Mouse (Mus musculus): ENCODE data around the gene Jazf1.

The Jazf1 gene

DNA sequence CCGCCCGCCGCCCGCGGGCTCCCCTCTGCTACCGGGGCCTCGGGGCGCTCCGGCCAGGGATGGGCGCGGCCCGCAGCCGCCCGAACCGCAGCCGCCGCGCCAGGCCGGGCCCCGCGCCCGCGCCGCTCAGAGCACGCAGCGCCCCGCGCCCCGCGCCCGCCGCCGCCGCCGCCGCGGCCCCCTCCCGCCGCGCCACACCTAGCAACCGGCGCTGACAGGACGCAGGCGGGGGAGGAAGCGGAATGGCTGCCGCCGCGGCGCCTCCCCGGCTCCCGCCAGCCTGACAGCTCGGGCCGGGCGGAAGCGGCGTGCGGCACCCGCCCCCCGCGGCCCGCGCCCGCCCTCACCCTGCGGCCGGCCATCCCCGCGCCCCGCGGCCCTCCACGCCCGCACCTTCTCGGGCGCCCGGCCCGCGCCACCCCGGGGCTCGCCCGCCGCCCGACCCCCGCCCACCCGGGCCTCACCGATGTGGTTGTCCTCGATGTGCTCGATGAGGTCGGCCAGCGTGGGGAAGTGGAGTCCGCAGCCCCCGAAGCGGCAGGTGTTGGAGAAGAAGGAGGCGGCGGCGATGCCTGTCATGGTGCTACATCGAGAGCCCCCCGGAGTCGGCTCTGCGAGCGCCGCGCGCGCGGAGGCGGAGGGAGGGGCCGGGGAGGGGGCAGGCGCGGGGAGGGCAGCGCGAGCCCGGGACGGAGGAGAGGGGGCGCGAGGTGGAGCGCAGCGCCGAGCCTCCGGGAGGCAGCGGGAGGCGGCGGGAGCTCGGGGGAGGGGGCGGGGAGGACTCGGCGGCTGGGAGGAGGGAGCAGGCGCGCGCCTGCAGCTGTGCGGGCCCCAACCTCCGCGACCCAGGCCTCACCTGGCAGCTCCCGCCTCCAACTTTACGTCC, at the start of gene Jazf1:
Gene Jazf1 (minus strand): TSS at position 643 of the 886 bp plus-strand sequence.
- peak; percentile 44 for DNase-seq

DNA sequence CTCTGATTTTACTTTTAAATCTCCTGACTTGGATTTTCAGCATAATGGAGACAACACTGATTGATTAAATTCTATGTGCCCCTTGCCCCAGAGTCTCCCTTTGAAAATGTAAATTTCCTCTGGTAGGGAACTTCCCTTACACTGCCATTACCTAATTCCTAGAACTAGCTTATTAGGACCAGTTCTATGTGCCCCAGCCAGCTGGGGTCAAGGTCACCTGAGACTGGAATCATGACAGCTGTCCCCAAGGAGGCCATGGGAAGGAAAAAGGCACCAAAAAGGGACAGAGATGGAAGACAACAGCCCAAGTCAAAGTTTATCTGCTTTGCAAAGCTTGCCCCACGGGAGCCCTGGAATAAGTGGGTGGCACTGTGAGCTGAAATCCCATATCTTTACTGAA, 49.4 kb upstream of the Jazf1 start:
- DNase-seq, result no peak

DNA sequence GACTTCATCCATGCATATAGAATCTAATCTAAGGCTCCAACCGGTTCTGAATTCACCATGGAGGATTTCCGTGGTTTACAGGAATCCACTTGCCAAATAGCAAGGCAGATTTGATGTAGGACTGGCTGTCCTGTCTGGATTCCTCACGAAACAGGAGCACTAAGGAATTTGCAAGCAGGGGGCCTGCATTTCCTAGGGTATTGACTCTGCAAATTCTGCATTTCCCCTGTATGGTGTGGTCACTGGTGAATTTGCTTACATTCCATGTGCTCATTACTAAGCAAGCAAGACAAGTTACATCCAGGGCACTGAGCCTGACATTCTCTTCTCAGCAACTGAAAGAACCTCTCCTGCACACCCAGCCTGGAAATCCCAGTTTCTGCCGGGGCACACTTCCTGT, 18.4 kb upstream of the Jazf1 start:
- no peak for DNase-seq

DNA sequence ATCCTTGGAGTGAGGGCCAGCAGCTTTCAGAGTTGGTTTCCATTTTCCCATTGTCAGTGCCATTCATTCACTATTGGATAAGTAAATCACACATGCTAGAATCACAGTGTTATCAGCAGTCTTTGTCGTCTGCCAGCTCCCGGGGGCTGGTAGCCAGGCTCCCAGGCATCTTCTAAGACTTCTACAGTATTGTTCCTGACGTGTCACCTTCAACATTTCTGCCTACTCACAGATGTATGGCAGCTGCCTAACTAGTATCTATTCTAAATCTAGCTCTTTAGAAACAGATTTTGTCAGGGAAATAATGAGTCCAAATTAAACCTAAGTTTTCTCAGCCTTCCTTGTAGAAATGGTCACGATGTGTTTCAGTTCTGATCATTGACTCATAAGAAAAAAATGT, 12.8 kb upstream of the Jazf1 start:
- no peak for DNase-seq

DNA sequence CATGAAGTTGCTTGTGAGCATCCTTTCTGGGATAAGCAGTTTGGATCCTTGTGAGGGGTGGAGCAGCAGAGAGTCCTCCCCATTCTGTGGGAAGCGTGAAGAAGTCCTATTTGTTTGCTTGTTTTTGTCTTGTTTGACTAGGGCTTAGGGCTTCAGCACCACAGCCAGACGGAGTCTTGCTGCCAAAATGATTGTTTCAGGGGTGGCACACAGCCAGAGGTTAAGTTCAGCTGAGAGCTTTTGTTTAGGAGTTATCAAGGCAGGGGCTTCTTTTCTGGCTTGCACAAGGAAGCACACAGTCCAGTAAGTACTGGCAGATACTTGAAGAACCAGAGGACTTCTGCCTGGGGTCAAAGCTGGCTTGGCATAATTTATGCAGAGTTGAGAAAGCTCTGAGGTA, 10.2 kb upstream of the Jazf1 start:
- no peak for DNase-seq

DNA sequence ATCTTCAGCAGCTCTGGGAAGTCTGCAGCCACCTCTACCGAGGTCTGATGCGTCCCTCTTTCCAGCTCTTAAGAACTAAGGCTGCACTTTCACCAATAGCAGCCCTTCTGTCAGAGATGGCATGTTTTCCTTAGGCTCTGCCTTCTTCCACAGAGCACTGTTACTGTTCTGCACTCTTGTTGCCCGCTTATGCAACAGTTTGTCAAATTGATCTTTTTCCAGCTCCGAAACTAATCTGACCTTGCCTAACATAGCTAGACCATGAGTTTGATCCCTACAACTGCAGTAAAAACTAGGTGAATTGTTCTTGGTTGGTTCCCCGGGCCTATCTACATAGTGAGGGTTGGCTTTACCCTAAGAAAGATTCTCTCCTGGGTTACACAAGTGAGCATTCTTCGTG, 3.3 kb upstream of the Jazf1 start:
- no peak for DNase-seq

DNA sequence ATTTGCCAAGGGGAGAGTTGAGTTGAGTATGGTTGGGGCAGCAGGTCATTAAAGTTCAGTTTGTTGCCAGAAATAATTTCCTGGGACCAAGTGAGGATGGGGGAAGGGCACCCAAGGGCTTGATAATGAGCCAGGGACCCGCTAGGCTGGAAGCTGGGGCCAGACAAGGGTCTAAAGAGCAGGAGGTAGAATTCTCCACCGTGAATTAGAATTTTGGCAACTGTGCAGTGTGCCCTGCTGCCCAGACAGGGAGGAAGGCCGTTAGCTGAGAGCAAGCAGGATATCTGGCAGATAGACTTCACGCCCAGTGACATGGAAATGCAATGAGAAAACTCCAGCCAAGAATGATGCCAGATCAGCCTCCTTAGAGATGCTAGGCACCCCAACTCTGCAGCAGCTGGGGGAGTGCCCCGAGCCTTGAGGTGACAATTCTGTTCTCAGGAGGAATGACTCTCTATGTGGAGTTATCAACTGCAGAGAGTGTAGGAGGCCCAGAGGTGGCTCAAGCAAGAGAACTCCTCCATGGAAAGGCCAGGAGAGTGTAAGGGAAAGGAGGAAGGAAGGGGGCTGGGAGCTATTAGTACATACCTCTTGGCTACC, 1.6 kb upstream of the Jazf1 start:
- DNase-seq, result peak; percentile 15

DNA sequence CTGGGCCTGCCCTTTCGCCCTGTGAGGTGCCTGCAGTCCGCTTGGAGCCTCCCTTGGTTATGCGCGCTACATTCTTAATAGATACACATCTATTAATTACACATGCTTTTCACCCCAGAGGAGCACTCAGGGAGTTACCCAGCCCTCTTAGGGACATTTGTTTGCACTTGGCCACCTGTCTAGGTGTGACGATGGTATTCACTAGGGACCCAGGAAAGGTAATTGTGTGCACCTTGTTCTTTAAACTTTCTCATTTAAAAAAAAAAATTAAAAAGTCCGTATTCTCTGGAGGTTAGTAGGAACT, 396 bp upstream of the Jazf1 start:
- DNase-seq, result peak; percentile 30

DNA sequence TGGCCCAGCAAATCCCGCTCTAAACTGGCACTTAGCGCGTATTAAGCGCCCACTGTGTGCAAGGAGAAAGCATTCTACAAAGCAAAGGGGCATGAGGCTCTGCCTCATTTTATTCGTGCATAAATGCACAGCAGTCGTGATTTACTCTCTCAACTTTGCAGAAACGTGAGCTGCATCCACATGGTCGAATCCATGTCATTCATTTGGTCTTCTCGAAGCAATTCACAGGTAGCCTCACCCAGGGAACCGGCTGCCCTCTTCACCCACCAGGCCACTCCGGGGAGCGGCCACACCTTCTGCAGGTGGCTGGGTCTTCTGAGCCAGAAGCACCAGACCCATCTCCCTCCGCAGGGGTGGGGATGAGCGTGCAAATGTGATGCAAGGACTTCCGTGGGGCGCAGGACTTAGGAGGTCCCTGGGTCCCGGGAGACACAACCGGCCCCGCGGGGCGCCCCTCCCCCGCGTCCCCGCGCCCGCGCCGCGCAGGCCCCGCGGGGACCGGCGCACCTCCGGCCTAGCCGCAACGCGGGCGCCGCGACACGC, 914 bp downstream of the Jazf1 start:
- DNase-seq, result peak; percentile 38

DNA sequence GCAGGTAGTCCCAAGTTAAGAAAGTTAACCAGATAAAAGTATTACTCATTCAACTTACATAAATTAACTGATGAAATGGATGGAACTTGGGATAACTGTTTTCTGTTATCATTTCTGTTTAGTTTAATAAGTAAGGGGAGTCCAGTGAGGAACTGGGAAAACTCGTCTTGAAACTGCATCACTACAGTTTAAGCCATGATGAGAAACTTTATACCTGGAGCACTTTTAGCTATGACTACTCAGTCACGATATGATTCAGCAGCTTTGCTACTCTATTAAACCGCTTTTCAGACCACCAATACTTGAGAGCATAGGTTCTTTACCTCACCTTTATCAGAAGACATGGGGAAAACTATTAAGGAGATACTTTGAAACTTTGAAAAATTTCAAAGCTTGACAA, 1.5 kb downstream of the Jazf1 start:
- no peak for DNase-seq

DNA sequence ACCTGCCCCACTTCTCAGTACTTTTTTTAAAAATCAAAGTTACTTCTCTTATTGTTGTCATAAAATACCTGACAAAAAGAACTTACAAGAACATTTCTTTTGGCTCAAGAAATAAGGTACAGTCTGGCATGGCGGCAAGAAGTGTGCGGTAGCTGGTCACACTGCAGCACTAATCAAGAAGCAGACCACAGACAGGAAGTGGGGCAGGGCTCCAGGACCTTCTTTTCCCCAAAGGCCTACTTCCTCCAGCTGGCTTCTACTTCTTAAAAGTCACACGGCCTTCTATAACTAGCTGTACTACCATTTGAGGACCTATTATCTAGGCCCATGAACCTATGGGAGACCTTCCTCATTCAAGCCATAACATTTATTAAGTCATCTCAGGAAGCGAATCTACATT, 4.4 kb downstream of the Jazf1 start:
- DNase-seq, result no peak

DNA sequence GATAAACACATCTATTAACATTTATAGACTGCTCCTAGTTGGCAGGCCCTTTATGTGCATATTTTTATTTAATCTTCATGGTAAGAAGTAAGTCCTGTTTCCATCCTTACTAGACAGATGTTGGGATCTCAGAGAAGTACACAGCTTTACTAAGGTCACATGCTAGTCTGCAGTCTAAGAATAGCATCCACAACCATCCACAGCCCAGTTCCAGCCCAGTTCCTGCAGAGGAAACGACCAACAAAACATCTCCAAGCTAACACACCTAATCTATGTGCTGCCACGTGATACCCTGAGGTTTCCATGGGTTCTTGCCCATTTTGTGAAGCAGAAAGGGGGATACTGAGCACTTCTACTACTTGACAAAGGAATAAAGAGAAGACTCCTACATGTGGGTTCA, 13.5 kb downstream of the Jazf1 start:
- DNase-seq, result no peak

DNA sequence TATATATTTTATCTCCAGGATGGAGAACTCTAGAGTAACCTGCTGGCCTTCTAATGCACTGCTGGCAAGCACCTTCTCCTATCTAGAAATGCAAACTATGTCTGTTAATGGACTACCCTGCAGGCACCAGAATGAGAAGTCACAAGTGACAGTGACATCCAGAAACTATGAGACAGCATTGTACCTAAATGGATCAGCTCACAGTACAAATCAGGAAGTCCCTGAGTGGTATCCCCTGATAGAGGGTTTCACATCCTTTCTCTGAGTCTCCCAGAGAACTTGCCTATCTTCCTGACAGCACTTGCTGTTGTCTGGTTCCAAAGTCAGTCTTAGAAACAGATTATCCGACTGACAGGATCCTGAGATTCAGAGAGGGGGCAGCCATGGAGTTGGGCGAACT, 22.9 kb downstream of the Jazf1 start:
- no peak for DNase-seq

DNA sequence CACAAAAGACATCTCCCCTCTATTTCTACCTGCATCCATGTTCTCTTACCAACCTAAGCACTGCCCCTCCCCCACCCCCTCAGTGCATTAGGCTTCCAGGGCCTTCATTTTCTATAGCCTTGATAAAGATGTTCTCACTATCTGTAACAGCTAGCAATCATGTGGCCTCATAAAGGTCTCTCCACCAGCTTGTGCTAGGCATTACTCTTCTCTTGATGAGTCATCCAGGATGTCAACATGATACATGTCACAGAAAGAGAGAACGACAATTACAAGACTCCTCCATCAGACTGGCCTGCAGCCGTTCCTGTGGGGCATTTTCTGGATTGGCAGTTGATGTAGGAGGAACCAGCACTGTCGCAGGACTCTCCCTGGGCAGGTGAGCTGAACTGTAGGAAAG, 30.3 kb downstream of the Jazf1 start:
- DNase-seq, result no peak

DNA sequence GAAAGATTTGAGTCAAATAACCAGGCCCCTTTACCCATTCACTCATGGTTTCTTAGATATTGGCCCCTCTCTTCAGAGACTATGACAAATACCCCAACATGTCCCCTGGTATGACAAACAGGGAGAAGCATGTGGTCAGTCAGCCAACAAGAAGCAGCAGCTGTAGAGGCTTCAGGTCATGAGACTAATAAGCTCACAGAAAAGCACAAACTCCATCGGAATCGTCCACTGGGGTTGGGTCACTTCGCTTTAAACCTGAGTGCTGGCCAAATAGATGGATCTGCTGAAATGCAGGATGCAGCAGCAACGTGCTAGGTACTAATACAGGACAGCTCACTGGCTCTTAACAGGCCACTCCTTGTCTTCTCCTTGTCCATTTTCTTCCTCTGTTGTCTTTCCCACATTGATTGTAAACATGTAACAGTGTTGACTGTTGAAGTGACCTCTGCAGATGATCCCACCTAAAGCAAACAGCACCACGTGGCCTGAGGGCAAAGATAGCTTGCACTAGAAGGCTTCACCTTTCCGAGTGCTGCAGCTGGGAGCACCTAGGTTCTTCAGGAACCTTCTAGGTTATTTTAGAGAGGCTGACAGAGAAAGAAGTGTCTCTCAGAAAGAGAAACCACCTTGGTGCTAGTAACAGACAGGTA, 33.9 kb downstream of the Jazf1 start:
- no peak for DNase-seq

DNA sequence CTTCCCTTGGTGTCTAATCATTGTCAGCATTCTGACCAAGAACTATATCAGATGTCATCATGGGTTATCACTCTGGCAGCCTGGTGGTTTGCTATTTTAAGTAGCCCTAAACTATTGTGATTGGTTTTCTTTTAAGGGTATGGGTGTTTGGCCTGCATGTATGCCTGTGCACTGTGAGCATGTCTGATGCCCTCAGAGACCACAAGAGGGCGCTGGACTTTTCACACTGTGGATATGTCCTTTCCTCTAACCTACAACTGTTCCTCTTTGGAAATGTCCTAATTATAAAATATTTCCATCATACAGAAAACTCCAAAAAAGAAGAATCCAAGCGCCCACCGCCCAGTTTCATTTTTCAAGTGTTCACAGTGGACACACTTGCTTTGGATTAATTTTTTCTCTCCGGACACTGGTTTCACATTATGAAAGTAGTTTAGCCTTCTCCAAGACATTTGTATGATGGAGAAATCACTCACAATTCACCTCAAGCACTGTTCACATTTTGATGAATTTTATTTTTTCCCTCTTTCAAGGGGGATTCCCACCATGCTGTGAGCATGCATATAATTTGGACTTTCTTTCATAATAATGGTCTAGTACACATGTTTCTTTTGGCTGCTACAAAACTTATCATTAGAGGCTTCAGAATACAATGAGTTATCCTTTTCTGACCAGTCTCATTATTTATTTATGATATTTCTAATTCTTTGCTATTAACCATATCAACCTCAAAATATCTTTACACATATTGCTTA, 35.5 kb downstream of the Jazf1 start:
- DNase-seq, result no peak

DNA sequence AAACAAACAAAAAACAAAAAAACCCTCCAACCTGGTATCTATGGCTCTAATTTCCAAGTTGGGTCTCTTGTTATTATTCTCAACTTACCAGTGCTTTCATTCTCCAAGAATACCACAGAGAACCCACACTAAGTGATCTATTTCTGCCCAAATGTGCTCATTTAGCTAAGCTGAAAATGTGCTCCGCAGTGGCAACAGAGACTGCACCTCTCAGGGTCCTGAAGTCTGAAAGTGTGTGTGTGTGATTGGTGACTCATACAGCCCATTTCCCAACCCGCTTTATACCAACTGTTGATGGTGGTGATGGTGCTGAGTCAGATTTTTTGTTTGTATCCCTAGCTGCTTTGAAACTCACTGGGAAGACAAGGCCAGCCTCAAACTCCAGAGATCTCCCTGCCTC, 46.4 kb downstream of the Jazf1 start:
- DNase-seq, result no peak

DNA sequence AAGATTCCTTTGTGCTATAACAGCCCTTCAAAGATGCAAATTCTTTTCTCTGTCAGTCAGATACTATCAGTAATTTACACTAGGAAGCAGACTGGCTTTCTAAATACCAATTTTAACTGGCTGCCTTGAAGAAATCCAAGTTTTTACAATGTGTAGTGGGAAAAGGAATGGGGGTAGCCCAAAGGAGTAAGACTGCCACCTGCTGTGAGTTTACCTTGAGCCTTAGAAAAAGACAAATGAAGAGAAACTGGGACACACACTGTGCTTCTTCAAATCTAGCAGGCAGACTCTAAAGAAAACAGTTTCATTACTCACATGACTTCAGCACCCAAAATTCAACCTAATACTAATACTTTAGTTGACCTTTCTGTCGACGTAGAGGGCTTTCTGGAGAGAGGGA, 47.4 kb downstream of the Jazf1 start:
- DNase-seq, result no peak

DNA sequence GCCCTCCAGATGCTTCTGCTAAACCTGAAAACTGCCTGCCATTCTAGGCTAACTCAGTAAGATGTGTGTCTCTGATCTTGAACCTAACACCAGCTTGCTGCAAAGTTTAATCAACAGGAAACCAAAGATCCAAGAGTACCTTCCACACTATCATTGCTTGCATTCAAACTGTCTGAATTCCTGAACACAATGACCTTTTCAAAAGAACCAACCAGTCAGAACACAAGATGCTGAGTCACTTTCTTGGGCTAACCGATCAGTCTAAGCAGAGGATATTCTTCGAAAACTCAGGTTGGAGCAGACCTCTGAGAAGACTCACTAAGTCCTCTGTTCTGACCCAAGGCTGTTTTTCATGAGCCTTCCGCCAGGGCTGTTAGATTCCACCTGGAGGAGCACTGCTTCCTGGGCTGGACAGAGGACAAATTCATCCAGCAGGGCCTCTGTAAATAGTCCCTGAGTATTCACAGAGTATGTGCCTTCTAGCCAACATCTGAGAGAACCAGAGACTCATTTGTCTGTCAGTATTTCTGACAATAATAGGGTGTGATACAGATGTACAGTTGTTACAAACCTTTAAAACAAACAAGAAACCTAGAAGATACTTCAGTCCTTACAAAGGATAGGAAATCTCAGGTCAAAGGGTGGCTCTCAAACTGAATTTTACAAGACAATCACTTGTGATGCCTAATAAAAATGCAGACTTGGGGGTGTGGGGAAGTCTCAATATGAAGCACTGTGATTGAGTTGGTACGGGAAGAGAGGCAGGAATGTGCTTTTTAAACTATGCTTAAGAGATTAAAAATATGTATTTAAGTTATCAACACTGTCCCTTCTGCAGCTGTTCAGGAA, 50.9 kb downstream of the Jazf1 start:
- DNase-seq, result no peak

DNA sequence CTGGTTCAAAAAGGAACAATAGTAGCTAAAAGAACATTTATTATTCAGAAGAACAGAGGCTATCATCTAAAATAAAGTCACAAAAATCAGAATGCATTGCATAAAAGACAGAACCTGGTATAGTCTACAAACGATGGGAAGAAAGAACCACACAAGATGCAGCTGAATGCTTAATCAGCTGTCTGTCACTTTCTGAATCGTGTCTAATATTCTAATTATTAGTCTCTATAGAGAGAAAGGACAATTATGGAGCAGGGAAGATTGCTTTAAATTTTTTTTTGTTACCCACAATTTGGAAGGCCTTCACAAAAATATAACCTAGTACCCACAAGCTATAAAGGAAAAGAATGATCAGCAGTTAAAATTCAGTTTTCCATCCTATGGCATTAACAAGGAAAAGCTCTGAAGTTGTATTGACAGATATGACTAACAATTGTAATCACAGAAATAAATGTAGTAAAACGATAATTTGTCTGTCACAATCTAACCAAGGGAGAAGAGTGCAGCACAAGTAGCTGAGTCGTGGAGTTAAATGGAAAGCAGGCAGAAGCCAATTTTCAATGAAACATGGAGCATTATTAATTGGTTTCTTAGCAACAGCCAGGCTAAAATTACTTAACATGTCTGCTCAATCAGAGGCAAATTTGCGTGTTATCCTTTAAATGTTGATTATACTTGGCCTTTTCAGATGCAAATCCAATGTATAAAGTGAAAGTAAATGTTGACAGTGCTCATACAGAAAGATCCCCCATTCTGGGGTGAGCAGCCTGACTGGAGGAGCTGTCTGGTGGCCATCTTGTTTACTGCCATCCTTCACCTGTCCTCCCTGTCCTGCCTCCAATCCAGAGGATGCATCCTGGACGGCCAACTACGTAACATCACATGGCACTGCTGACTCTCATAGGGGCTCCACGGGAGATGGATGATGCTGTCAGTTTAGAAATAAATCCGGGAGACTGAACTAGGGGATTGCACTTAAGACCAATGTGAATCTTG, 53.7 kb downstream of the Jazf1 start:
- no peak for DNase-seq

DNA sequence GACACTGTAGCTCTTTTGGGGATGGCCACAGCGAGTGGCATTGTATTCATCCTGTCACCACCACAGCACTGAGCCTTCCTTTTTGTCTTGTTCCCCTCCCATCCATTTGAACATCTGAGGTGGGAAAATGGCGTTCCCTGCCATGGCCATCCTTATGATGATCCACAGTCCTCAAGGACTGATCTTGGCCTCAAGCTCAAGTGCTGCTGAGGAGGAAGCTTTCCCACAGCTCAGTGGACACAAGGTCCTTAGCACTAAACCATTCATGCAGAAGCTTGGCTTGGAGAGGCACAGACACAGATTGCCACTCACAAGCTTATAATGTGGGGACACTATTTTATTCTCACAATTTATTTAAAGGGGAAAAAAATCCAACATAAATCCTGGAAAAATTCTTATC, 58.1 kb downstream of the Jazf1 start:
- DNase-seq, result no peak
